Mouse (Mus musculus) left cerebral cortex, postnatal 14 days (tissue): Measurements from ENCODE around the gene Ccn6. TPM values are rescaled to one million over a fixed set of nuclear protein-coding genes. Genes with fewer than 3 reads are reported as not detected.
"Not testable (repeated sequence)": the region's sequence is repeated elsewhere in the genome, so short reads cannot be mapped to it uniquely, and the experiment has no call there.

ENCODE experiments used
- DNase-seq, 2 experiments: peaks; one replicate each; pipeline ENCODE4 v3.0.0; 2021 to 2022; ENCODE audit warnings: low spot score in 2 of 2, mixed read lengths in 1 of 2
- intact Hi-C: fragments of 180-260 bp; cut with DNase I; formaldehyde crosslinking; loops from one replicate; pipeline ENCODE4 v1.15.1; 2025
- long read RNA-seq, 2 experiments: library from polyadenylated mRNA; stranded (forward); transcript quantifications; one replicate each; pipeline ENCODE4 v2.0.0; 2021
- total RNA-seq, 2 experiments: library from RNA; stranded (reverse); gene quantifications; 2 replicates each; pipeline ENCODE4 v1.2.3; 2021

The Ccn6 gene
- under 1 TPM; 0.23 to 0.57 TPM for total RNA-seq
- long read RNA-seq, experiment 1, partial matches to known transcripts, result 1 of 1 reads
- long read RNA-seq, experiment 1, other reads (novel, unspliced or antisense), result 0 of 1 reads
- long read RNA-seq, experiment 2, result 0 reads

- intact Hi-C loops, result no loop called here
- no peak for DNase-seq
These were observed at the start of gene Ccn6 for GRCm38 (mm10) chr10:39163694-39164093. Gene Ccn6, minus strand, starts transcription at chr10:39163794.

DNA sequence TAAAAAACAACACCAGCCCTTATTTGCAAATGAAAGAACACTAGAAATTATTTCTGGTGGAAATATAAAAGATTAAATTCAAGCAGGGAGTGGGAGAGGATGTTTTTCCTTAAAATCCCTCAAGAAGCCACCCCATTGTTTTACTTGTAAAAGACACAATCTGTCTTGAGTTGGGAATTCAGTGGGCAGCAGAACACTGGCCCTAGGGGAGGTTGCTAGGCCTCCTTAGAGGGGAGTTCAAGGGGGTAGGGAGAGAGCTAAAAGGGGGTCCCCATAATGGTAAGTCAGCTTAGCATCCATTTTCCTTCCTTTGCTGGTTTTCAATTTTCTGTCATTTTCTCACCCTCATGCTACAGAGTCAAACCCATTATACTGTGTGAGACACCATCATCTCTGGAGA is 46.4 kb upstream of the Ccn6 start:
- no peak for DNase-seq
- intact Hi-C loops, result no loop called here

GRCm38 (mm10) chr10:39209161-39210025 is 45.8 kb upstream of the Ccn6 start:
- peak; percentile 27 to 30 for DNase-seq

GRCm38 (mm10) chr10:39208712-39209111 is 45.1 kb upstream of the Ccn6 start:
- no peak for DNase-seq
- intact Hi-C loops, result no loop called here

More at GRCm38 (mm10) chr10:39209161-39210025, 45.8 kb upstream of the Ccn6 start:
- intact Hi-C loops, result no loop called here

DNA sequence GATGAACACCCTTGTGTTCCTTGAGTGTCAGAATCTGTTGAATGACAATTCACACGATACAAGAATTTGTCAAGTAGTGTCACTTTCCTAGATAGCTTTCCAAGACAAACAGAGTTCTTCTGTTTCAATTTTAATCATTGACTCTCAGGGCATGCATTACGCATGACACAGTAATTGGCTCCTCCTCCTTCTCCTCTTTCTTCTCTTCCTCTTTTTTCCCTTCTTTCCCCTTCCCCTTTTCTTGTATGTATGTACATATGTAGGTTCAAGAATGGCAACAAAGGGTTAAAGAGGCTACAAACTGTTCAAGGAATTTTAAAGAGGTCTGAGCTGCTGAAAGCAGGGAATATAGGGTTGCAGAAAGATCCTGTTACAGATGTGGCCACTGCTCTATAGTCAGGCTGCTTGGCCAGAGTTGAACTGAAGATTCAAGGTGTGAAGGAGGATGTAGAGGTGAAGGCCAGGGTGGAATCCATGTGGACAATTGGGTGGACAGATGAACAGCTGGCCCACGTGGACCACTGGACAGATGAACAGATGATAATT is 43.8 kb upstream of the Ccn6 start:
- intact Hi-C loops, result no loop called here
- no peak for DNase-seq

DNA sequence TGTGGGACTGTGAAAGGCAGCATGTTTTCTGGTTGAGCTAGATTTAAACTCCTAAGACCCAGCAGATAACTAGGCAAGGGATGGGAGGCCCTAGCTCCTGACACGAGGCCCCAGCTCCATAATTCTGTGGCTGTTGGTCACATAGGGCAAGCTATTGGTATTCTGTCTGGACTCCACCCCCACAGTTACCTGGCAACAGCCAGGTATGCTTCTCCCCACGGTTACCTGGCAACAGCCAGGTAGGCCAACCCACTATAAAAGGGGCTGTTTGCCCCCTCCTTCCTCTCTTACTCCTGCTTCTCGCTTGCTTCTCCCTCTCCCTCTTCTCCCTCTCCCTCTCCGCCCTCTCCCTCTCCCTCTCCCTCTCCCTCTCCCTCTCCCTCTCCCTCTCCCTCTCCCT is 38.9 kb upstream of the Ccn6 start:
- intact Hi-C loops, result no loop called here

DNA sequence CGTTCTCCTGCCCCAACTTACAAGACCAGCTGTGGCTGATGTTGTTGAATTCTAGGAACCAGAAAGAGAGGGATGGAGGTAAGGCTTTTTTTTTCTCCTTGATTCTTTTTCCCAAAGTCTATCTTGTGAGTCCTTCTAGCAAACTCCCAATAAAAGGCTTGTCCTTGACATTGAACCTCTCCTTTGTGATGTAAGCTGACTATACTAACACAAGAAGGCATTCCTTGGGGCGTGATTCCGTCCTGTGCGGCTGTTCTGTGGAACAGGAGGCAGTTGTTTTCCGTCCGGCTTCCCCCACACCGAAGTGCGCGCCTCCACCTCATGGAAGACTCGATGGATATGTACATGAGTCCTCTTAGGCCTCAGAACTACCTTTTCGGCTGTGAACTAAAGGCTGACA is 34.6 kb upstream of the Ccn6 start:
- DNase-seq, intact Hi-C loops: not testable (repeated sequence)

More for the DNA sequence above, 38.9 kb upstream of the Ccn6 start:
- DNase-seq, result no peak

- intact Hi-C loops, result no loop called here
These were observed 29.1 kb upstream of the Ccn6 start for GRCm38 (mm10) chr10:39192673-39193072.

DNA sequence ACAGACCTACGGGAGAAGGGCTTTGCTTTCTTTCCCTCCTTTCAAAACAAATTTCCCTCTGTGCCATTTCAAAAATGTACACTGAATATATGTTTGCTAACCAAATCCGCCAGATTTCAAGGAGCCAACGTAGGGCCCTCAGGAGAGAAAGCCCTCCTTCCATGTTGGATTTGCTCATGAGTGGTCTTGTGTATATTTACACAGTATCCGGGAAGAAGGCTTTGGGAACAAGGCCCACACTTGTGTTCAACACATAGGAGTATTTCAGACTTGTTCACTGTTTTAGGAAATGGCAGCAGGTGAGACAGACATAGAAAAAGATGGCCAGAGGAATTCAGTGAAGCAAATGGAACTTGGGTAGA is 21.9 kb upstream of the Ccn6 start:
- no peak for DNase-seq
- intact Hi-C loops, result no loop called here

More at GRCm38 (mm10) chr10:39192673-39193072, 29.1 kb upstream of the Ccn6 start:
- no peak for DNase-seq

DNA sequence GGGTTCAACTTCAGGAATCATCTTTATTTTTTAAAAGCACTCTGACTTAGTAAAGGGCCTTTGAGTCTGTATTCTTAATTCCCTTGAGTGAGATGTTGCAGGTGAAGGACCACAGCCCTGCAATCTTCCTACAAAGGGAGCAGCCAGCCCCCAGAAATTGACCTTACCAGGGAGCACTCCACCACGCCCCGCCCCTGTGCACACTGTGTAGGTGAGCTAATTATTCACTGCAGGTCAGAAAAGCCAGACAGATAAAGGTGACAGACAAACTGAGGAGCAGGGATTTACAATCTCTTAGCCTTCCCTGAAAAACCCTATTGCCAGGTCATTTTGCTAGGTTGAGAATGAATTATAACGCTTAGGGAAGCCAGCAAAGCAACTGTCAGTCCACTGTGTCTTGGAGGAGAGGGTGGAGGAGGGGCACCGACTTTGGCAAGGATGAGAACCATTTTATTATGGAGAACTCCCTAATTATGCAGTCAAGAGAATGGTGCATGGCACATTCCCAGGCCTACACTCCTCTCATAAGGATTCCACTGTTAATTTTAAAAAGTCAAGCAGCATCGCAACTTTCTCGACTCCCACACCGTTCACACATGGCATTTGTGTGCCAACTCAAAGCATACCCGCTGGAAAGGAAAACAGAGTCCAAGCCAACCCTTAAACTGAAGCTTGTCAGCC is 21.4 kb upstream of the Ccn6 start:
- intact Hi-C loops, result no loop called here
- DNase-seq, result peak; percentile 66 to 70

DNA sequence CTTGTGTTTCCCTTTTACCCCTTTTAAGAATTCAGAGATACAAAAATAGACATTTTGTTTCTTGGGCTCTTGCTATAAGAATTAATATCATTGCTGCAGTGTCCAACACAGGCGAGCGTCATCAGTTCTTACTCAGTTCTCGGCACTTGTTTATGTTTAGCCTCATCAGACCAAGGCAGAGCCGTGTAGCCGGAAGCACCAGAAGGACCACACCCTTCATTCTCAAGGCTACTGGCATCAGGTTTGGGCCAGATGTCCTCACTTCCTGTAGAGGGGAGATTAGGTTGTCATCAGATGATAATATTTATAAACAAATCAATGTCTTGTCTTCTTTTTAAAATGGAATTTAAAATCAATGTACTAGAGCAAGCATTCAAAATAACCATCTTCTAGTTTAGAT is 13.4 kb upstream of the Ccn6 start:
- no peak for DNase-seq
- intact Hi-C loops, result no loop called here

DNA sequence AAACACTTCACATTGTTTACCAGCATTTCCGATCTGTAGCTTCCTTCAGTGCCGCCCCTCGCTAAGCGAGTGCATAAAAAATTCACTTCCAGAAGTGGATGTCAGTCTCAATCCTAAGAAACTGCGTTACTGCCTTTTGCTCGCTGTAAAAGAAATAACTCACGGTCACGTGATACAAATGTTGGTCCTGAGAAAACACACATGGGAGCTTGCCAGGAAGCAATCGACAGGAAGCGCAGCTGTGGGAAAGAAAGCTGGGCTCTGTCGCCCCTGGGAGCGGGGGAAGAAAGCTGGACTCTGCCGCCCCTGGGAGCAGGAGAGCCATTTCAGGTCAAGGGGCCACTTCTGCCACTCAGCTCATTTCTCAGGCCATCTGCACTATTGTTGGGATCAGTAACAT is 9.5 kb upstream of the Ccn6 start:
- intact Hi-C loops, result loop anchor here (5.0 kb wide), 5 partner anchors 54 to 669 kb away; partner anchors contain the start of genes Fyn and Rev3l
- DNase-seq, result peak; percentile 27 to 34

- intact Hi-C loops, result loop anchor here (5.0 kb wide), 5 partner anchors 55 to 670 kb away; partner anchors contain the start of genes Fyn and Rev3l
- DNase-seq, result no peak
These were observed 8.9 kb upstream of the Ccn6 start for GRCm38 (mm10) chr10:39172540-39172931.

DNA sequence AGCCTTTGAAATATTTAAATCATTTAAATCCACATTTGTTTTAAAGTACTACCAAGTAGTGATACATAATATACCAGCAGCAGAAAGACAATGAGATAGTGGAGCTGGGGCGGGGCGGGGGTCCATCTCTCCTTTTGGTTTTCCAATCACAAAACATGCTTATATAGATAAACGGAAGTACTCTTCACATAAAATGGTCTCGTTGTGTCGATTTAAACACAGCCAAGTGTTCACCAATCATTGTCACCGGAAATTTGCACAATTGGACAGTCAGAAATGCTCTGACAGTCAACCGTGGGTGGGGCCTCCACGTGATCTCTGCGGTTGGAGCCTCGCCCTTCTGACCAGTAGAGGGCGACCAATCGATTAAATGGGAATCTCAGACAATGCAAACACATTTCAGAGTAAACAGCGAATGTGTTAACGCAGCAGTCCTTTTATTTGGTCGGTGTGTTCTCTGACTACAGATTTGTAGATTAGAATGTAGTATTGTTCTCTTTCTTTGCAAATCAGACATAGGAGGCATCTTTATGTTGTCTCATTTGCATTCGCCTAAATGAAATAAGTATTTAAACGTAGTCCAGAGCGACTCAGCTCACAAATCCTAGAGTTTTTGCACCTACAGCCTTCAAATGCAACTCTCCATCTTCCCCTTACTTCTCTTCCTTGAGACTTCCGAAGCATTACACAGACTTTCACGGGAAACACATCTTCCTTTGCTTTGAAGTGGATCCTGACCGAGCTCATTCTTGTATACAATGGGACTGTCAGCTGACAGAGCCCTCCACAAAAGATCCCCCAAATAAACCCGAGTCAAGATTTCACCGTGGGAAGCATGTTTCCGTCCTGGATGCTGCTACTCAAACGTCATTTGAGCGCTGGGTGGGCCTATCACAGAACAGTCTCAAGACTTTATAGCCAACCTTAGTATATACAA is 8.3 kb upstream of the Ccn6 start:
- intact Hi-C loops, result loop anchor here (1.0 to 5.0 kb wide), 6 partner anchors 55 to 670 kb away; partner anchors contain the start of genes Fyn and Rev3l
- peak; percentile 90 to 95 for DNase-seq

- intact Hi-C loops, result loop anchor here (1.0 to 5.0 kb wide), 6 partner anchors 56 to 671 kb away; partner anchors contain the start of genes Fyn and Rev3l
- peak; percentile 92 to 96 for DNase-seq
These were observed 7.5 kb upstream of the Ccn6 start for GRCm38 (mm10) chr10:39171134-39171533.

DNA sequence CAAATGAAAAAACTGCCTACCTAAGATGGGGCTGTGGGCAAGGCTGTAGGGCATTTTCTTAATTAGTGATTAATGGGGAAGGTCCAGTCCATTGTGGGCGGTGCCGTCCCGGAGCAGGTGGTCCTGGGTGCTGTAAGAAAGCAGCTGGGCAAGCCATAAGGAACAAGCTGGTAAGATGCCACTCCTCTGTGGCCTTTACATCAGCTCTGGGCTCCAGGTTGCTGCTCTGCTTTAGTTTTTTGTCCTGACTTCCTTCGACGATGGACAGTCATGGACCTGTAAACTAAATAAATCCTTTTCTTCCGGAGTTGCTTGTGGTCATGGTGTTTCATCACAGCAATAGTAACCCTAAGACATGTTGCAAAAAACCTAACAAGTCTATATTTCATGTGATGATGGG is 7.1 kb upstream of the Ccn6 start:
- intact Hi-C loops, result loop anchor here (1.0 to 5.0 kb wide), 6 partner anchors 57 to 672 kb away; partner anchors contain the start of genes Fyn and Rev3l
- peak in 1 of 2 experiments; percentile 11 for DNase-seq

DNA sequence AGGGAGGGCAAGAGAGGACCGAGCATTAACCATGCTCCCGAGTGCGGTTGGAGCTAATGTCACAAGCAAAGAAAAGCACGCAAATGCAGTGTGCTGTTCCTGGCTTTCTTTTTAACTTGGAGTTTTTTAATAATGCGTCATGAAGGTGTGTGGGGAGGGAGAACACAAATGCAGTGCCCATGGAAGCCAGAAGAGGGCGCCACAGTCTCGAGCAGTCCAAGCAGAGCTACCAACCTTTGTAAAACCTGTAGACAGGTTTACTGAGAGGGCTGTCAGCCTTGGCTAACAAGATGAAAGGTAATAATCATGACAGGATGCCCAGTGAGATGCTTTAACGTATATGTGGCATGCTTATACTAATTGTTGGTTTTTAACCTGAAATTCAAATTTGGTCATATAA is 6.6 kb upstream of the Ccn6 start:
- DNase-seq, result peak; percentile 81 to 85
- intact Hi-C loops, result loop anchor here (5.0 kb wide), 5 partner anchors 57 to 672 kb away; partner anchors contain the start of genes Fyn and Rev3l

GRCm38 (mm10) chr10:39169642-39170041 is 6.0 kb upstream of the Ccn6 start:
- intact Hi-C loops, result loop anchor here (5.0 kb wide), 5 partner anchors 58 to 673 kb away; partner anchors contain the start of genes Fyn and Rev3l
- no peak for DNase-seq
